Mouse (Mus musculus): ENCODE results near the gene Dgkh.
A peak's percentile ranks its signal among the peaks of the same experiment; 100 is the strongest.
"Not testable (repeated sequence)": the region's sequence is repeated elsewhere in the genome, so short reads cannot be mapped to it uniquely, and the experiment has no call there.

Dgkh gene

GRCm38 (mm10) chr14:78732617-78733312, at the start of gene Dgkh:
Gene Dgkh, minus strand, starts transcription at chr14:78732776.
- peak; percentile 81 for DNase-seq (ENCODE audit: low read depth, low spot score)

DNA sequence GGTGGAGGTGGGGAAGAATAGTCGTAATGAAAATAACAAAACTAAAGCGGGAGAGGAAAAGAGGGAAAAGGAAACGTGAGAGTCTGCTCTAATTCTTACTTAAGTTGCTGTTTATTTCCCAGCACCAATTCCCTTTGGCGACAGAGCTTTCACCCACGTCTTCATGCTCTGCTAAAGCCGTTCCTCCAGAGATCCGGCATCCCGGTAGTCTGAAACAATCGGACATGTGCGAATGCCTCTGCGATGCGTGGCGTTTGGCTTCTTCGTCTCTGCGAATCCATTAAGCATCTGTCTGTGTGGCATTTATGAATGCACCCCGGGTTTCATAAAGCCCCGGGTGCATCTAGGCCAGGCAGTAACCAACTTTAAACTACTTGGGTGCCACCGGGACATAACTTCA, 44.6 kb upstream of the Dgkh start:
- DNase-seq (ENCODE audit: low read depth, low spot score) = no peak

DNA sequence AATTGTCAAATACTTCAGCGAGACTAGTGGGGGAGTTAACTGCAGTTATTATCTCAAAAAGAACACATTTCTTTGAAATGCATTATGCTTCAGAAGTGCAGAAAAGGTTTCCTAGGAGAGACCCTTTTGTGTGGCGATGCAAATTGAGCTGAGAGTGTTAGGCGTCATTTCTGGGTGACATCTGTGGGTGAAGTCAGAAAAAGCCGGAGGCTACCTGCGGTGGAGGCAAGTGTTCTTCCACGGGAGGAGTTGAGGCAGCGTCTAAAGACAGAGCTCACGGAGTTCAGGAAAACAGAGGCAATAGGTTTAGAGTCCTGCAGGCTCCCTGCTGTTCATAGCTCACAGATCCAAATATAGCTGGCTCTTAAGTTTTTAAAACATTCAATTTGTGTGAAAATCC, 44.1 kb upstream of the Dgkh start:
- no peak for DNase-seq (ENCODE audit: low read depth, low spot score)

GRCm38 (mm10) chr14:78775699-78776098, 43.1 kb upstream of the Dgkh start:
- DNase-seq (ENCODE audit: low read depth, low spot score) = no peak

DNA sequence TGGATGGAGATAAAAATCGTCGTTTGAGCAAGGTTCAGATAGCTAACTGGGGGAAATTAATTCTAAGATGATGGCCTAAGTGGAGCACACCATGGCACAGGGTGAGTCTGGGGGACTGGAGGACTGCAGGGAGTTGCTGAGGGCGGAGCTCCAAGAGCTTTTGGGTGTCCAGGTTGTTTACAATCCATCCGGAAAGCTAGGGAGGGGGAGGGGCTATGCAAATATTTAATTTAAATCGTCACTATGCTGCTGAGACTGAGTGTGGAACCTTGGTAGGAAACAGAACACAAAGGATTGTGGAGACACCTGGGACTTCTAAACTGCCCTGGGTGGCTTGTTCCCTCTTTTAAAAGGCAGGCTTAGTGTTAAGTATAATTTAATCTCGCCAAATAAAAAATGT, 42.6 kb upstream of the Dgkh start:
- DNase-seq (ENCODE audit: low read depth, low spot score) = no peak

DNA sequence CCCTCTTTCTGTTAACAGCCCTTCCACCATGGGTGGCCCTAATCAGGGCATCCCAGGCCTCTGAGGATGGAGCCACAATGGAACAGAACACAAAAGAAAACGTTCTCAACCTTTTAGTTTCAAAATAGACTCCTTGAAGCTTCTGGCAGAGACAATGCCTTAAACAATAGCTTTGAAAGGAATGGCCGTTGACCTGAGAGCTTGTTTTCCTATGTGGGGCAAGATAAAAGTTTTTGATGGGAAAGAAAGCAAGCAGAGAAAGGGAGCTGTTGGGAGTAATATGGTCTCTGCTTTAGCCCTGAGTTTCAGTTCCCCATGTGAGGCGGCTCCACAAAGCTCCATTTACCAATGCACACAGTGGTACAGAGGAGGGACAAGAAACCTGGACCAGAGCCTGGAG, 37.9 kb upstream of the Dgkh start:
- no peak for DNase-seq (ENCODE audit: low read depth, low spot score)

DNA sequence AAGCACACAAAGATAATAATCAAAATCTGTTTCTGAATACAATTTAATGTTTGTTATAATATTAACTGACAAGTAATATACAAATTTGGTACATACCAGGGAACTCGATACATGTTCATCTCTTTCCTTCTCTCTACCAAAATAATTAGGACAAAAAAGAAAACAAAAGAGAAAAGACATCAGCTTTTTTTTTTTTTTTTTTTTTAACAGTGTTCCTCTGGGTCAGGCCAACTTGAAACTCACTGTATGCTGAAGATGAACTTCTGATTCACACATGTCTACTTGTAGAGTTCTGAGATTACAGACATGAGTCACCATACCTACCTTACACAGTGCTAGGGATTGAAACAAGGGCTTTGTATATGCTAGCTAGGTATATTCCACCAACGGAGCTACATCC, 28.5 kb upstream of the Dgkh start:
- no peak for DNase-seq (ENCODE audit: low read depth, low spot score)

DNA sequence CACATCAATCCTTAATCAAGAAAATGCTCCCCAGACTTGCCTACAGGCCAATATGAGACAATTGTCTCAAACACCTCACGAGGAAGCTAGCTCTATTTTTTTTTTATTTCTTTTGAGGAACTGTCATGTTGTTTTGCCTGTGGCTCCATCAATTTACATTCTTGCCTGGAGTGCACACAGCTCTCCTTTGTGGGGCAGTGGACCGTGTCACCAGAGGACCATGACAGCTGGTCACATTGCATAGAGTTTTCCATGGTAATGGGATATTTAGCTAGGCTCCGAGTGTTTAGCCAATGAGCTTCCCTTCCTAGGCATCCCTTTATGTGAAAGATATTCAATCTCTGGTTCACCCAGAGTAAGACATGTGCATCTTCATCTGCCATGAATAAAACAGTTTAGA, 26.9 kb upstream of the Dgkh start:
- no peak for DNase-seq (ENCODE audit: low read depth, low spot score)

DNA sequence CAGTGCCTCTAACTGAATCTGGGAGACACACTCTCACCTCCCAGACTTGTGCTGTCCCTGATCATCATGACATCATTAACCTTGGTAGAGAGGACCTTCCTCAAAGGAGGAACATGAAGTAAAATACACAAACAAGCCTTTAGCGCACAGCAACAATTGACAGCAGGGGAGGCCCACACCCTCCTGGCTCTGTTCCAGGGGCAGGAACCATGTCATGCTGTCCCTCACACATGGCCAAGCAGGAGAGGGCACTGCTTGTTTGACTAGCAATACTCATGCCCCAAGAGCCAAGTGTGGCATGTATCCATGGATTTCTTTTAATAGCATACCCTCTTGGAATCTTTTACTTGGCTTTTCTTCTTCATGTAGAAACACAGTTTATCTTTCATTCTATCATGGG, 22.7 kb upstream of the Dgkh start:
- DNase-seq (ENCODE audit: low read depth, low spot score) = no peak

DNA sequence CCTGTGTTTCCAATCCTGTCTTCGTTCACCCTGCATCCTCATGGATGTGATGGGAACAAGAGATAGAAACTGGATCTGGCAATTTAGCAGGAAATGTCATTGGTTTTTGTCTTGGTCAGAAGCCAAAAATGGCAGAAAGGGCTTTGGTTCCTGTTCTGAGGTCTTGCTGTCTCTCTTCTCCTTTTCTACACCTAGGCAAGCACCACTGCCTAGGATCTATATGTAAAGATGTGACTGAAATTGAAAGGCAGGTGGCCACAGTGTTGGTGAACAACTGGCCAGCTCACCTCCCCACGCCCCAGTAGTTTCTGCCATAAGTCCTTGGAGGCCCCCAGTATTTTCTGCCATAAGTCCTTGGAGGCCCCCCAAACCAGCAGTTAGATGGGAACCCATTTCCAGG, 16.1 kb upstream of the Dgkh start:
- DNase-seq (ENCODE audit: low read depth, low spot score) = no peak

- DNase-seq (ENCODE audit: low read depth, low spot score) = no peak
These were observed 15.5 kb upstream of the Dgkh start for GRCm38 (mm10) chr14:78747969-78748651.

GRCm38 (mm10) chr14:78747454-78747853, 14.9 kb upstream of the Dgkh start:
- no peak for DNase-seq (ENCODE audit: low read depth, low spot score)

- no peak for DNase-seq (ENCODE audit: low read depth, low spot score)
These were observed 2.0 kb upstream of the Dgkh start for GRCm38 (mm10) chr14:78734605-78735004.

GRCm38 (mm10) chr14:78734203-78734602, 1.6 kb upstream of the Dgkh start:
- not testable (repeated sequence) for DNase-seq (ENCODE audit: low read depth, low spot score)

GRCm38 (mm10) chr14:78733366-78734076, 945 bp upstream of the Dgkh start:
- DNase-seq (ENCODE audit: low read depth, low spot score) = no peak

- peak; percentile 37 for DNase-seq (ENCODE audit: low read depth, low spot score)
These were observed 542 bp downstream of the Dgkh start for GRCm38 (mm10) chr14:78731852-78732616.

DNA sequence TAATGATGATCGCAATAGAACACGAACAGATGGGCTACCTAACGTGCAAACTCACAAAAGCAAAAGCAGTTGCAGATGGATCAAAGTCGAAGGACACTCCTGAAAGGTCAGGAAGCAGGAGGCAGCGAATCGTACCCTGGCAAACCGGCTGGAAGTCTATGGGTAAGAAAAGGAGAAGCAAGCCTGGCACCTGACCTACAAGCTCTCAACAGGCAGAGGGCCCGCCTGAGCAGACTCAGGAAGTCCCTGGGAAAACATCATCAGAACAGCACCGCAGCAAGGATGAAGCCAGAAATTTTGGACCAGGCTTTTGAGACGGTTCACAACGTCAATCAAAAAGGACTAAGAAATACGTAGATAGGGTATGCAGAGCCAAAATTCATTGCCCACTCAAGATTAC, 1.3 kb downstream of the Dgkh start:
- DNase-seq (ENCODE audit: low read depth, low spot score) = no peak

- DNase-seq (ENCODE audit: low read depth, low spot score) = no peak
These were observed 6.6 kb downstream of the Dgkh start for GRCm38 (mm10) chr14:78725976-78726375.

DNA sequence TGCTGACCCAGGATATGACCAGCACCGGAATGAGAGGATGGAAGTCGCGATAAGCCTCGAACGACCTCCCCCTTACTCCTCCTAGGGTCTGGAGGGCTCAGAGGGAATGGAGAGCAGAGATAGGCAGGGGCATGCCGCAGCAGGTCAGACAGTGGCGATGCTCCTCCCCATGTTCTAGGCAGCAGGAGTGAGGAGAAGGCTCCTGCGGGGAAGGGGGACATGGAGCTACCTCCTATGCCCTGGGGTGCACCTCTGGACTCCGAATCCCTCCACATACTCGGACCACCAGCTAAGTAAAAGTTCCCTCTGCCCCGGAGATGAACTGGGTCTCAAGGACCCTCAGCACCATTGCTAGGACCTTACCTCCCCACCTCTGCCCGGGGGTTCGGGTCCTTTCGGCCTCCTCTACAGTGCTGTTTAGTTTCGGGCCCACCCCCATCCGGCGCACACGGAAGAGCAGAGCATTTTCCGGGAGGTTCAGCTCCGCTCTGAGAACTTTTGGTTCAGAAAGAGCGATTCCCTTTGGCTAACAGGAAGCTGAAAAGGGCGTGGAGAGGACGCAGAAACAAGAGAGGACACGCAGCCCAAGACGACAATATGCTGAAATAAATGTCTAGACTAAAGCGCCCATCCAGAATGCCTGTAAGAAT, 7.1 kb downstream of the Dgkh start:
- peak; percentile 23 for DNase-seq (ENCODE audit: low read depth, low spot score)

DNA sequence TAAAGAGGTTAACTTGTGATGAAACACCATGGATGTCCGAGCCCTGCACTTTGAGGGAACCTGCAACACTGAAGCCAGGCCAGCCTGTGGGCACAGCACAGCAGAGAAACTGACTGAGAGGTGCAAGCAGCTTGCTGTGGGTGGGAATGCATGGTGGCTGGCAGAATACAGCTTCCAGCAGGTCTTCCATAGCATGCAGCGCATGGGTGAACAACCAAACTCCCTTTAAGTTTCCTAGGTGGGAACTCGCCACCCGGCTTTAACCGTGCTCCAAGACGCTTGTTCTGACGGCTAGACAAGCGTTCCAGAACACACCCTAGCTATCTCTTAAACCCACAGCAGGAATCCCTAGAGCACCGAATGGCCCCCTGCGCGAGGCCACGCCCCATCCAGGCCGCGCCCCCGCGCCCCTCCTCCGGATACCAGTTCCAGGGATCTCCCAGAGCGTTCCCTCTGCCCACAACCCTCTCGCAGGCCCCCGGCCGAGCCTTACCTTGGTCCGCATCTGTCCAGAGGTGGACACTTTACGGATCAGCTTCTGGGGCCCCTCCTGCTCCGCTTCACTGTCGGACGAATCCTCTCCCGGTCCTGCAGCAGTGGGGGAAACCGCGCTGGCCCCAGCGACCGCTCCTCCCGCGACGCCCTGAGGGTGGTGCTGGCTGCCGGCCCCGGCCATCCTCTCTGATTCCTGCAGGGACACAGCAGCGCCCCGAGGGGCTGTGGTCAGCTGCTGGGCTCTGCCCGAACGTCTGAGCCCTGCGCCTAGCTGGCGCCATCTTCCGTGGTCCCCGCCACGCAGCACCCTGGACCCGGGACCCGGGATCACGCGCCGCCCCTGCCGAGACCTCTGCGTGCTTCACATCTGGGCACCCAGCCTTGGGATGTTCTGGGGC, 7.9 kb downstream of the Dgkh start:
- peak; percentile 56 for DNase-seq (ENCODE audit: low read depth, low spot score)
